ENCODE assay signal across 23 mouse cellular contexts in the genomic region with DNA sequence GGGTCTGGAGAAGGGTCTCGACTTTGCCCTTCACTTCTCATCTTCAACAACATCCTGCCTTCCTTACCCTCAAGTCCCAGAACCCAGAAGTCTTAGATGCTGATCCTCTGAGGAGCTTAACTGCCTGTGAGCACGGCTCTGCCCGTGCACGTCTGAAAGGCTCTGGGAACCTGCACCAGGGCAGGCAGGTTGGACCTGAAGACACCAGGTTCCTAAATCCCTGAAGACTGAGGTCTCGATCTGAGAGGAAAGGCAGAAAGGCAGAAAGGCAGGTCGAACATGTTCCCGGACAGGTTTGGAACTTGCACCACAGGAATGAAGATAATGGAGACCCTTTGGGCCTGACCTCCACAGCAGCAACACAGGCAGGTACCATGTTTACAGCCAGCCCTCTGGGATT.
DNase-seq lines count a peak whose midpoint lies in the region; ATAC-seq and TF ChIP-seq lines count a peak whose summit lies in the region.
"Had no signal": no experiment of that assay in that cellular context is flagged by ENCODE, and none has a peak within 500 bp of the region (broad histone marks: within the 10 kb centered on the region; RNA-seq: fewer than 3 reads in every experiment).

No protein-coding gene starts in this region.

- TF ChIP-seq CTCF in ES-Bruce4 (IDR thresholded peaks at IDR 0.05; ENCODE audit: low read depth, low read length), result no peak
- no peak for TF ChIP-seq CTCF in stomach, postnatal 0 days (IDR thresholded peaks at IDR 0.05; ENCODE audit: low read depth)

- H3K36me3 ChIP-seq in embryonic facial prominence, embryonic 13.5 days, result no peaks in the 10 kb centered on the region
- no peaks in the 10 kb centered on the region for H3K36me3 ChIP-seq in embryonic facial prominence, embryonic 10.5 days (replicated peaks)
- no peaks in the 10 kb centered on the region for H3K36me3 ChIP-seq in ES-Bruce4 (ENCODE audit: control insufficient read depth, insufficient read depth, low read length, poor library complexity, severe bottlenecking)
- H3K36me3 ChIP-seq in stomach, embryonic 14.5 days (ENCODE audit: control insufficient read depth, insufficient read depth, low read length), result no peaks in the 10 kb centered on the region
- no peaks in the 10 kb centered on the region for H3K36me3 ChIP-seq in stomach, postnatal 0 days (ENCODE audit: control insufficient read depth, insufficient read depth, low read length)
- H3K36me3 ChIP-seq: forebrain, embryonic 10.5 days; G1E; hindbrain, embryonic 13.5 days had no signal

- 0 out of 2 replicates have a peak, but pooled peaks have one; percentile 7 for ATAC-seq in embryonic facial prominence, embryonic 13.5 days (ENCODE audit: insufficient number of reproducible peaks, insufficient read depth, low FRiP score, low TSS enrichment, low read depth)
- peak; percentile 29 for ATAC-seq in stomach, embryonic 14.5 days (ENCODE audit: insufficient number of reproducible peaks, insufficient read depth, low FRiP score, low read depth)
- 0 out of 2 replicates have a peak, but pooled peaks have one; percentile 23 for ATAC-seq in stomach, postnatal 0 days (ENCODE audit: low FRiP score, low TSS enrichment)
- ATAC-seq: forebrain, embryonic 13.5 days; forebrain, embryonic 16.5 days; Patski had no signal

- no peak overlapping the region for H3K4me3 ChIP-seq in embryonic facial prominence, embryonic 13.5 days
- no peak overlapping the region for H3K4me3 ChIP-seq in embryonic facial prominence, embryonic 10.5 days
- H3K4me3 ChIP-seq in ES-Bruce4 (ENCODE audit: low read depth, low read length), result peak overlapping the region; percentile 5; the same call in 1 of the 2 replicates
- no peak overlapping the region for H3K4me3 ChIP-seq in stomach, embryonic 14.5 days (ENCODE audit: low read depth, low read length)
- H3K4me3 ChIP-seq in stomach, postnatal 0 days (ENCODE audit: low read depth, low read length), result no peak overlapping the region
- H3K4me3 ChIP-seq: forebrain, embryonic 10.5 days; forebrain, embryonic 13.5 days; hindbrain, embryonic 13.5 days had no signal

- H3K4me1 ChIP-seq in embryonic facial prominence, embryonic 13.5 days, result no peaks in the 10 kb centered on the region
- H3K4me1 ChIP-seq in embryonic facial prominence, embryonic 10.5 days, result no peaks in the 10 kb centered on the region
- peaks cover 2% of the 10 kb centered on the region for H3K4me1 ChIP-seq in ES-Bruce4 (ENCODE audit: control insufficient read depth, insufficient read depth, low read length)
- H3K4me1 ChIP-seq in stomach, embryonic 14.5 days (ENCODE audit: control insufficient read depth, insufficient read depth, low read length), result no peaks in the 10 kb centered on the region
- no peaks in the 10 kb centered on the region for H3K4me1 ChIP-seq in stomach, postnatal 0 days (replicated peaks; ENCODE audit: control insufficient read depth, insufficient read depth)
- H3K4me1 ChIP-seq: forebrain, embryonic 10.5 days; forebrain, embryonic 13.5 days; hindbrain, embryonic 13.5 days had no signal

- no peak for DNase-seq in embryonic facial prominence, embryonic 10.5 days (ENCODE audit: low spot score)
- no peak for DNase-seq in stomach, postnatal 0 days (ENCODE audit: low spot score)
- DNase-seq in heart, adult 18-20 months, result no peak
- no peak for DNase-seq in adrenal gland, adult 18-20 months (ENCODE audit: low spot score in 2 of 2)
- DNase-seq: adrenal gland, adult 2 months; adrenal gland, postnatal 14 days; cerebellum, adult 11 months; cerebellum, adult 2 months; cerebellum, postnatal 10 days; cerebellum, postnatal 36 days; embryo, embryonic 11 days; gastrocnemius, postnatal 10 days; gastrocnemius, postnatal 36 days had no signal

- H3K9me3 ChIP-seq in embryonic facial prominence, embryonic 13.5 days, result no peaks in the 10 kb centered on the region
- no peaks in the 10 kb centered on the region for H3K9me3 ChIP-seq in embryonic facial prominence, embryonic 10.5 days
- no peaks in the 10 kb centered on the region for H3K9me3 ChIP-seq in ES-Bruce4 (replicated peaks; ENCODE audit: control insufficient read depth, insufficient read depth, low read length, poor library complexity, severe bottlenecking)
- H3K9me3 ChIP-seq in stomach, embryonic 14.5 days (ENCODE audit: control insufficient read depth, low read depth, low read length), result no peaks in the 10 kb centered on the region
- no peaks in the 10 kb centered on the region for H3K9me3 ChIP-seq in stomach, postnatal 0 days (ENCODE audit: control insufficient read depth, low read length)
- H3K9me3 ChIP-seq: forebrain, embryonic 10.5 days; forebrain, embryonic 13.5 days; hindbrain, embryonic 13.5 days had no signal

- H3K27me3 ChIP-seq in embryonic facial prominence, embryonic 13.5 days, result no peaks in the 10 kb centered on the region
- H3K27me3 ChIP-seq in embryonic facial prominence, embryonic 10.5 days (replicated peaks; ENCODE audit: low read depth, poor library complexity, severe bottlenecking), result no peaks in the 10 kb centered on the region
- H3K27me3 ChIP-seq in ES-Bruce4 (ENCODE audit: control insufficient read depth, insufficient read depth, low read length, poor library complexity, severe bottlenecking), result no peaks in the 10 kb centered on the region
- H3K27me3 ChIP-seq in stomach, embryonic 14.5 days (ENCODE audit: control insufficient read depth, insufficient read depth, low read length), result no peaks in the 10 kb centered on the region
- H3K27me3 ChIP-seq in stomach, postnatal 0 days (ENCODE audit: control insufficient read depth, insufficient read depth, low read length), result no peaks in the 10 kb centered on the region
- H3K27me3 ChIP-seq: forebrain, embryonic 13.5 days; hindbrain, embryonic 13.5 days; Patski had no signal

- H3K9ac ChIP-seq in embryonic facial prominence, embryonic 13.5 days, result no peak overlapping the region
- H3K9ac ChIP-seq in ES-Bruce4 (ENCODE audit: low read depth, poor library complexity, severe bottlenecking), result no peak overlapping the region
- no peak overlapping the region for H3K9ac ChIP-seq in stomach, embryonic 14.5 days (replicated peaks; ENCODE audit: low read depth, low read length)
- no peak overlapping the region for H3K9ac ChIP-seq in stomach, postnatal 0 days (ENCODE audit: low read length)
- H3K9ac ChIP-seq: forebrain, embryonic 13.5 days; hindbrain, embryonic 13.5 days had no signal

- TF ChIP-seq POLR2A in ES-Bruce4 (IDR thresholded peaks at IDR 0.05; ENCODE audit: insufficient read depth, low read length), result no peak

- 75% methylated on average over 7 of the region's 7 CpGs for WGBS in embryonic facial prominence, embryonic 13.5 days
- WGBS in embryonic facial prominence, embryonic 10.5 days, result 77% methylated on average over 7 of the region's 7 CpGs
- WGBS in stomach, embryonic 14.5 days, result 69% methylated on average over 7 of the region's 7 CpGs
- 56% methylated on average over 7 of the region's 7 CpGs for WGBS in stomach, postnatal 0 days

- peak overlapping the region; percentile 39; the same call in 1 of the 2 replicates for H3K27ac ChIP-seq in embryonic facial prominence, embryonic 13.5 days
- H3K27ac ChIP-seq in embryonic facial prominence, embryonic 10.5 days (replicated peaks), result no peak overlapping the region
- H3K27ac ChIP-seq in ES-Bruce4 (ENCODE audit: insufficient read depth, low read length), result no peak overlapping the region
- H3K27ac ChIP-seq in stomach, embryonic 14.5 days (ENCODE audit: low read length), result peak overlapping the region; percentile 33; the same call in 1 of the 2 replicates
- peak overlapping the region; percentile 76 for H3K27ac ChIP-seq in stomach, postnatal 0 days (replicated peaks)
- H3K27ac ChIP-seq: forebrain, embryonic 10.5 days; forebrain, embryonic 13.5 days; hindbrain, embryonic 13.5 days had no signal

- no peak for TF ChIP-seq EP300 in ES-Bruce4 (IDR thresholded peaks at IDR 0.05; ENCODE audit: insufficient read depth, low read depth, low read length)
- peak; percentile 87 for TF ChIP-seq EP300 in stomach, postnatal 0 days (optimal IDR thresholded peaks at IDR 0.05)

- no peak overlapping the region for H3K4me2 ChIP-seq in embryonic facial prominence, embryonic 13.5 days
- no peak overlapping the region for H3K4me2 ChIP-seq in stomach, embryonic 14.5 days (replicated peaks; ENCODE audit: low read depth, low read length)
- H3K4me2 ChIP-seq in stomach, postnatal 0 days (replicated peaks; ENCODE audit: low read depth), result no peak overlapping the region
- H3K4me2 ChIP-seq: forebrain, embryonic 13.5 days; heart, embryonic 11.5 days; hindbrain, embryonic 13.5 days had no signal

Comparison
In these comparisons a context has a peak if more than half of its experiments do, and no peak if none do; other contexts are left out.
1. H3K27ac ChIP-seq: peak in embryonic facial prominence, embryonic 13.5 days (single experiment), stomach, embryonic 14.5 days (single experiment) and stomach, postnatal 0 days (single experiment); none in embryonic facial prominence, embryonic 10.5 days (single experiment) and ES-Bruce4 (single experiment).
2. Peak in every context shown above with its lines, with median percentiles within 50 percentile points of each other: ATAC-seq.